Mouse (Mus musculus) hindbrain, embryonic 16.5 days (tissue): ENCODE measurements around the gene Itsn1. TPM values are rescaled to one million over a fixed set of nuclear protein-coding genes. Genes with fewer than 3 reads are reported as not detected.

Experiments
- ATAC-seq: fragments of 200-750 bp; cut with Nextera tagmentation; 2 replicates; pipeline ENCODE4 v1.8.0; 2017; ENCODE audit warnings: moderate TSS enrichment, moderate library complexity
- H3K27ac ChIP-seq: fragments of 300-500 bp; sonication (generic); 2 replicates; pipeline ENCODE4 v1.5.1; 2014; ENCODE audit warnings: low read depth, mild to moderate bottlenecking, control low read depth, low read length, moderate library complexity
- H3K27me3 ChIP-seq: fragments of 300-500 bp; sonication (generic); replicated peaks from 2 replicates; pipeline ENCODE4 v1.6.1; 2014; ENCODE audit warnings: low read length; ENCODE audit not compliant: control insufficient read depth, insufficient read depth
- H3K36me3 ChIP-seq: fragments of 300-500 bp; sonication (generic); 2 replicates; pipeline ENCODE4 v1.6.1; 2014; ENCODE audit warnings: mild to moderate bottlenecking, low read length, moderate library complexity, mixed read lengths; ENCODE audit not compliant: control insufficient read depth, insufficient read depth
- H3K4me1 ChIP-seq: fragments of 300-500 bp; sonication (generic); 2 replicates; pipeline ENCODE4 v1.6.1; 2014; ENCODE audit warnings: low read depth, low read length; ENCODE audit not compliant: control insufficient read depth, insufficient read depth
- H3K4me2 ChIP-seq: fragments of 300-500 bp; sonication (generic); 2 replicates; pipeline ENCODE4 v1.6.1; 2014; ENCODE audit warnings: mild to moderate bottlenecking, low read length, control low read depth, moderate library complexity
- H3K4me3 ChIP-seq: fragments of 300-500 bp; sonication (generic); 2 replicates; pipeline ENCODE4 v1.5.1; 2014; ENCODE audit warnings: mild to moderate bottlenecking, low read length, control low read depth, moderate library complexity
- H3K9ac ChIP-seq: fragments of 300-500 bp; sonication (generic); 2 replicates; pipeline ENCODE4 v1.6.1; 2014; ENCODE audit warnings: low read depth, mild to moderate bottlenecking, control low read depth, low read length, moderate library complexity
- H3K9me3 ChIP-seq: fragments of 300-500 bp; sonication (generic); 2 replicates; pipeline ENCODE4 v1.6.1; 2014; ENCODE audit warnings: mild to moderate bottlenecking, low read length, moderate library complexity; ENCODE audit not compliant: control insufficient read depth
- WGBS: fragments of 180-500 bp; shearing (Covaris S2); extraction: QIAGEN DNeasy Blood & Tissue Kit; methylation state at CpG from one replicate; pipeline ENCODE4 v1.1.7; 2014; 5-methylcytosine and 5-hydroxymethylcytosine counted together
- polyA plus RNA-seq: library from polyadenylated mRNA; unstranded; fragments of >200 nt; fragmentation: Nextera tagmentation; extraction: Ambion mirVana; gene quantifications from 2 replicates; pipeline ENCODE4 v1.2.1, GENCODE M21; 2015

Itsn1 gene
- polyA plus RNA-seq, 1 experiment from 2014 or later = 49.6 TPM

- no peaks in the 10 kb centered on the region for H3K9me3 ChIP-seq
- H3K4me2 ChIP-seq = no peak overlapping the region
- no peak overlapping the region for H3K9ac ChIP-seq
- no peak overlapping the region for H3K27ac ChIP-seq
- H3K27me3 ChIP-seq = no peaks in the 10 kb centered on the region
- no peak overlapping the region for H3K4me3 ChIP-seq
- no peak for ATAC-seq
- H3K36me3 ChIP-seq = peaks cover 15% of the 10 kb centered on the region
- WGBS = 87% methylated on average over 2 of the region's 2 CpGs
- H3K4me1 ChIP-seq = peaks cover 6% of the 10 kb centered on the region
Observed at GRCm38 (mm10) chr16:91883636-91884035, 154.6 kb downstream of the Itsn1 start.

- Histone ChIP-seq H3K4me1 (peaks cover 6% of the 10 kb centered on the region), H3K36me3 (peaks cover 15% of the 10 kb centered on the region), H3K9ac (no peak overlapping the region), H3K4me3 (no peak overlapping the region), H3K9me3 (no peaks in the 10 kb centered on the region), H3K27me3 (no peaks in the 10 kb centered on the region), H3K4me2 (no peak overlapping the region), H3K27ac (no peak overlapping the region)
- 55% methylated on average over 5 of the region's 5 CpGs for WGBS
- ATAC-seq = no peak
Observed at GRCm38 (mm10) chr16:91884196-91884595, 155.1 kb downstream of the Itsn1 start.

- no peaks in the 10 kb centered on the region for H3K9me3 ChIP-seq
- H3K4me3 ChIP-seq = no peak overlapping the region
- no peak overlapping the region for H3K9ac ChIP-seq
- H3K4me1 ChIP-seq = peaks cover 6% of the 10 kb centered on the region
- WGBS = 7% methylated on average over 19 of the region's 19 CpGs
- peak overlapping the region; percentile 28 for H3K4me2 ChIP-seq
- H3K27me3 ChIP-seq = no peaks in the 10 kb centered on the region
- peaks cover 7% of the 10 kb centered on the region for H3K36me3 ChIP-seq
- H3K27ac ChIP-seq = peak overlapping the region; percentile 67
- ATAC-seq = peak; percentile 67
Observed at GRCm38 (mm10) chr16:91885389-91886122, 156.5 kb downstream of the Itsn1 start.

GRCm38 (mm10) chr16:91888368-91888767 lies 159.3 kb downstream of the Itsn1 start:
- Histone ChIP-seq H3K4me2 (no peak overlapping the region), H3K4me3 (no peak overlapping the region), H3K27ac (no peak overlapping the region), H3K36me3 (peaks cover 7% of the 10 kb centered on the region), H3K9ac (no peak overlapping the region), H3K9me3 (no peaks in the 10 kb centered on the region), H3K4me1 (peaks cover 6% of the 10 kb centered on the region), H3K27me3 (no peaks in the 10 kb centered on the region)
- 82% methylated on average over 3 of the region's 3 CpGs for WGBS
- ATAC-seq = no peak

GRCm38 (mm10) chr16:91889831-91890230 lies 160.8 kb downstream of the Itsn1 start:
- ATAC-seq = peak; percentile 26; the same call in 1 of the 2 replicates
- H3K27ac ChIP-seq = no peak overlapping the region
- H3K36me3 ChIP-seq = peaks cover 9% of the 10 kb centered on the region
- WGBS = 43% methylated on average over 12 of the region's 12 CpGs
- H3K4me1 ChIP-seq = peaks cover 6% of the 10 kb centered on the region
- no peaks in the 10 kb centered on the region for H3K27me3 ChIP-seq
- no peak overlapping the region for H3K4me3 ChIP-seq
- no peaks in the 10 kb centered on the region for H3K9me3 ChIP-seq
- no peak overlapping the region for H3K4me2 ChIP-seq
- H3K9ac ChIP-seq = no peak overlapping the region

- Histone ChIP-seq H3K9me3 (no peaks in the 10 kb centered on the region), H3K4me2 (no peak overlapping the region), H3K36me3 (peaks cover 9% of the 10 kb centered on the region), H3K4me3 (no peak overlapping the region), H3K27ac (no peak overlapping the region), H3K4me1 (peaks cover under 1% of the 10 kb centered on the region), H3K9ac (no peak overlapping the region), H3K27me3 (no peaks in the 10 kb centered on the region)
- 84% methylated on average over 11 of the region's 11 CpGs for WGBS
- ATAC-seq = no peak
Observed at GRCm38 (mm10) chr16:91891218-91891617, 162.1 kb downstream of the Itsn1 start.

- Histone ChIP-seq H3K27ac (peak overlapping the region; percentile 51), H3K27me3 (no peaks in the 10 kb centered on the region), H3K36me3 (peaks cover 5% of the 10 kb centered on the region; the same call in 1 of the 2 replicates), H3K4me3 (no peak overlapping the region), H3K4me2 (no peak overlapping the region), H3K4me1 (peaks cover 14% of the 10 kb centered on the region), H3K9ac (no peak overlapping the region), H3K9me3 (no peaks in the 10 kb centered on the region)
- ATAC-seq = peak; percentile 58; the same call in 1 of the 2 replicates
- WGBS = 55% methylated on average over 6 of the region's 6 CpGs
Observed at GRCm38 (mm10) chr16:91896426-91896830, 167.3 kb downstream of the Itsn1 start.

- peaks cover 7% of the 10 kb centered on the region for H3K36me3 ChIP-seq
Observed at GRCm38 (mm10) chr16:91898850-91899848, 170.1 kb downstream of the Itsn1 start.

GRCm38 (mm10) chr16:91900274-91900673 lies 171.2 kb downstream of the Itsn1 start:
- Histone ChIP-seq H3K4me1 (peaks cover 14% of the 10 kb centered on the region), H3K27ac (no peak overlapping the region), H3K4me3 (no peak overlapping the region), H3K4me2 (no peak overlapping the region), H3K9ac (no peak overlapping the region), H3K36me3 (peaks cover 7% of the 10 kb centered on the region), H3K27me3 (no peaks in the 10 kb centered on the region), H3K9me3 (no peaks in the 10 kb centered on the region)
- WGBS = 44% methylated on average over 11 of the region's 11 CpGs
- no peak for ATAC-seq

More at GRCm38 (mm10) chr16:91898850-91899848, 170.1 kb downstream of the Itsn1 start:
- Histone ChIP-seq H3K4me2 (no peak overlapping the region), H3K4me1 (peaks cover 14% of the 10 kb centered on the region), H3K4me3 (no peak overlapping the region), H3K27me3 (no peaks in the 10 kb centered on the region), H3K9ac (peak overlapping the region; percentile 13; the same call in 1 of the 2 replicates), H3K9me3 (no peaks in the 10 kb centered on the region), H3K27ac (peak overlapping the region; percentile 75)
- 49% methylated on average over 22 of the region's 22 CpGs for WGBS
- peak; percentile 41 for ATAC-seq
